Mouse (Mus musculus) heart, embryonic 15.5 days (tissue): ENCODE measurements around the gene Otop3. TPM values are rescaled to one million over a fixed set of nuclear protein-coding genes. Genes with fewer than 3 reads are reported as not detected.

Source experiments
- ATAC-seq: fragments of 200-750 bp; cut with Nextera tagmentation; replicated peaks from 2 replicates; pipeline ENCODE4 v1.8.0; 2017; ENCODE audit warnings: low read depth, moderate TSS enrichment; ENCODE audit not compliant: insufficient number of reproducible peaks, insufficient read depth, low FRiP score
- H3K27ac ChIP-seq: fragments of 300-500 bp; sonication (generic); 2 replicates; pipeline ENCODE4 v1.5.1; 2015; ENCODE audit warnings: mild to moderate bottlenecking, inconsistent platforms
- H3K27me3 ChIP-seq: fragments of 300-500 bp; sonication (generic); 2 replicates; pipeline ENCODE4 v1.6.1; 2015; ENCODE audit warnings: inconsistent platforms
- H3K36me3 ChIP-seq: fragments of 300-500 bp; sonication (generic); 2 replicates; pipeline ENCODE4 v1.6.1; 2015; ENCODE audit warnings: mild to moderate bottlenecking, inconsistent platforms
- H3K4me1 ChIP-seq: fragments of 300-500 bp; sonication (generic); replicated peaks from 2 replicates; pipeline ENCODE4 v1.6.1; 2015; ENCODE audit warnings: inconsistent platforms
- H3K4me2 ChIP-seq: fragments of 300-500 bp; sonication (generic); 2 replicates; pipeline ENCODE4 v1.6.1; 2015; ENCODE audit warnings: inconsistent platforms, mild to moderate bottlenecking, moderate library complexity
- H3K4me3 ChIP-seq: fragments of 300-500 bp; sonication (generic); 2 replicates; pipeline ENCODE4 v1.5.1; 2015; ENCODE audit warnings: mild to moderate bottlenecking, inconsistent platforms
- H3K9ac ChIP-seq: fragments of 300-500 bp; sonication (generic); 2 replicates; pipeline ENCODE4 v1.6.1; 2015; ENCODE audit warnings: mild to moderate bottlenecking, inconsistent platforms
- H3K9me3 ChIP-seq: fragments of 300-500 bp; sonication (generic); replicated peaks from 2 replicates; pipeline ENCODE4 v1.6.1; 2016; ENCODE audit warnings: inconsistent platforms
- WGBS: fragments of 180-500 bp; shearing (Covaris S2); methylation state at CpG from one replicate; pipeline ENCODE4 v1.1.7; 2015; ENCODE audit warnings: mixed read lengths; 5-methylcytosine and 5-hydroxymethylcytosine counted together
- polyA plus RNA-seq: library from polyadenylated mRNA; unstranded; fragments of >200 nt; fragmentation: Nextera tagmentation; extraction: Ambion mirVana; gene quantifications from 2 replicates; pipeline ENCODE4 v1.2.1, GENCODE M21; 2015

The Otop3 gene
- polyA plus RNA-seq, 1 experiment from 2014 or later: not detected

- Histone ChIP-seq H3K9me3 (no peaks in the 10 kb centered on the region), H3K27ac (0 out of 2 replicates have a peak overlapping the region, but pooled peaks have one; percentile 12), H3K4me1 (peaks cover 22% of the 10 kb centered on the region), H3K36me3 (no peaks in the 10 kb centered on the region), H3K9ac (peak overlapping the region; percentile 62), H3K4me3 (peak overlapping the region; percentile 62), H3K4me2 (peak overlapping the region; percentile 97), H3K27me3 (peaks cover 54% of the 10 kb centered on the region)
- 4% methylated on average over 26 of the region's 28 CpGs for WGBS
- 0 out of 2 replicates have a peak, but pooled peaks have one; percentile 9 for ATAC-seq
Observed at GRCm38 (mm10) chr11:115366706-115367394, 32.3 kb downstream of the Otop3 start.

DNA sequence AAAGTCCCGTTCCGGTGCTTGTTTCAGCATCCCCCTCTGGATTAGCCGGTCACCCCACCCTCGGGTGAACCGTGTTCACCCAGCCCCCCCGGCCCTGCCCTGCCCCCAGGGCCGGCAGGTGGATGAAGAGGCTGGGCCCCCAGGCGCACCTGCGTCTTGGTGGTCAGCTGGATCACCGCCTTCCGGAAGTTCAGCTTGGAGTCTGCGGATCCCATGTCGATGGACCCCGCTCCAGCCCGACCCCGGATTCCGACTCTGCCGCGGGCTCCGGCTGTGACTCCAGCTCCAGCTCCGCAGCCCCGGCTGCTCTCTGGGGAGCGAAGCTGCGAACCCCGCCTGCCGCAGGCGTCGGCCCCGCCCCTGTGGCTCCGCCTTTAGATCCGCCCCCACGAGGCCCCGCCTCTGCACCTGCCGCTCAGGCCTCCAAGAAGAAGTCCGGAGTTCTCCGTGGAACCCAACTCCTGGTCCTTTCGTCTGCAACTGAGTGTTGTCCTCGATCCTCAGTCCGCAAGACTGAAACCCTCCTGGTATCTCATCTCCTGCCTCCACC, 32.9 kb downstream of the Otop3 start, which contains the start of gene Hid1:
Gene Hid1, minus strand, starts transcription at position 362 of the 550 bp plus-strand sequence.
- Histone ChIP-seq H3K4me3 (peak within 1 kb of the TSS; percentile 62), H3K9me3 (no peaks in the 10 kb centered on the region), H3K4me2 (peak within 1 kb of the TSS; percentile 97), H3K27me3 (peaks cover 60% of the 10 kb centered on the region), H3K36me3 (no peaks in the 10 kb centered on the region), H3K27ac (0 out of 2 replicates have a peak within 1 kb of the TSS, but pooled peaks have one; percentile 12), H3K9ac (peak within 1 kb of the TSS; percentile 62), H3K4me1 (peaks cover 22% of the 10 kb centered on the region)
- WGBS: 2% methylated on average over 39 of the region's 39 CpGs
- peak; percentile 65 for ATAC-seq

DNA sequence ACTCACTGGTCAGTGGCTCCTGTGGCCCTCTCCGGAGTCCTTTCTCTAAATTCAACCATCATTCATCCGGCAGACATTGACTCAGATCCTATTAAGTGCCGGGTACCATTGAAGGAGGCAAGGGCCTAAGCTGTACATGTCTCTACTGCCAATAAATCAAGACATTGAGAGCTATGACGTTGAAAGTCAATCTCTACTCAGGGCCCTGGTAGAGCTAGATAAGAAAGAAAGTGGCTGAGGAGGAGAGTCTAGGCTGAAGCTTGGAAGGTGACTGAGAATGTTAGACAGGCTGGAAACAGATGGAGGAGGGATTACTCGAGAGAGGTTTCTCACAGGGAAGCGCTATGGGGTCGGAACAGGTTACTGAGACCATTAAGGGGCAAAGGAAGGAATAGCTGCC, 35.8 kb downstream of the Otop3 start:
- no peak overlapping the region for H3K4me3 ChIP-seq
- no peak overlapping the region for H3K27ac ChIP-seq
- WGBS: 52% methylated on average over 7 of the region's 7 CpGs
- H3K9ac ChIP-seq: no peak overlapping the region
- H3K4me1 ChIP-seq: peaks cover 35% of the 10 kb centered on the region
- H3K9me3 ChIP-seq: no peaks in the 10 kb centered on the region
- H3K4me2 ChIP-seq: no peak overlapping the region
- H3K27me3 ChIP-seq: peaks cover 69% of the 10 kb centered on the region
- H3K36me3 ChIP-seq: no peaks in the 10 kb centered on the region
- ATAC-seq: no peak

GRCm38 (mm10) chr11:115371354-115371753, 36.8 kb downstream of the Otop3 start:
- Histone ChIP-seq H3K27me3 (peaks cover 67% of the 10 kb centered on the region), H3K9ac (no peak overlapping the region), H3K4me1 (peaks cover 29% of the 10 kb centered on the region), H3K4me2 (no peak overlapping the region), H3K4me3 (no peak overlapping the region), H3K36me3 (no peaks in the 10 kb centered on the region), H3K9me3 (no peaks in the 10 kb centered on the region), H3K27ac (no peak overlapping the region)
- no peak for ATAC-seq
- WGBS: 50% methylated on average over 8 of the region's 8 CpGs

GRCm38 (mm10) chr11:115372015-115372414, 37.5 kb downstream of the Otop3 start:
- Histone ChIP-seq H3K27ac (no peak overlapping the region), H3K4me2 (no peak overlapping the region), H3K9ac (no peak overlapping the region), H3K4me3 (no peak overlapping the region), H3K4me1 (peaks cover 24% of the 10 kb centered on the region), H3K9me3 (no peaks in the 10 kb centered on the region), H3K27me3 (peaks cover 61% of the 10 kb centered on the region), H3K36me3 (no peaks in the 10 kb centered on the region)
- no peak for ATAC-seq
- WGBS: 57% methylated on average over 1 of the region's 1 CpGs

- Histone ChIP-seq H3K4me1 (peaks cover 16% of the 10 kb centered on the region), H3K36me3 (no peaks in the 10 kb centered on the region), H3K27me3 (peaks cover 53% of the 10 kb centered on the region), H3K9me3 (no peaks in the 10 kb centered on the region), H3K4me2 (no peak overlapping the region), H3K4me3 (no peak overlapping the region), H3K9ac (no peak overlapping the region), H3K27ac (no peak overlapping the region)
- WGBS: 36% methylated on average over 2 of the region's 2 CpGs
- no peak for ATAC-seq
Observed at GRCm38 (mm10) chr11:115372737-115373136, 38.2 kb downstream of the Otop3 start.

- Histone ChIP-seq H3K4me1 (peaks cover 16% of the 10 kb centered on the region), H3K9me3 (no peaks in the 10 kb centered on the region), H3K36me3 (no peaks in the 10 kb centered on the region), H3K4me2 (peak overlapping the region; percentile 89), H3K4me3 (peak overlapping the region; percentile 51), H3K27ac (peak overlapping the region; percentile 56), H3K27me3 (peaks cover 45% of the 10 kb centered on the region), H3K9ac (peak overlapping the region; percentile 60)
- WGBS: 1% methylated on average over 30 of the region's 30 CpGs
- peak; percentile 77 for ATAC-seq
Observed at GRCm38 (mm10) chr11:115373805-115374694, 39.5 kb downstream of the Otop3 start.

DNA sequence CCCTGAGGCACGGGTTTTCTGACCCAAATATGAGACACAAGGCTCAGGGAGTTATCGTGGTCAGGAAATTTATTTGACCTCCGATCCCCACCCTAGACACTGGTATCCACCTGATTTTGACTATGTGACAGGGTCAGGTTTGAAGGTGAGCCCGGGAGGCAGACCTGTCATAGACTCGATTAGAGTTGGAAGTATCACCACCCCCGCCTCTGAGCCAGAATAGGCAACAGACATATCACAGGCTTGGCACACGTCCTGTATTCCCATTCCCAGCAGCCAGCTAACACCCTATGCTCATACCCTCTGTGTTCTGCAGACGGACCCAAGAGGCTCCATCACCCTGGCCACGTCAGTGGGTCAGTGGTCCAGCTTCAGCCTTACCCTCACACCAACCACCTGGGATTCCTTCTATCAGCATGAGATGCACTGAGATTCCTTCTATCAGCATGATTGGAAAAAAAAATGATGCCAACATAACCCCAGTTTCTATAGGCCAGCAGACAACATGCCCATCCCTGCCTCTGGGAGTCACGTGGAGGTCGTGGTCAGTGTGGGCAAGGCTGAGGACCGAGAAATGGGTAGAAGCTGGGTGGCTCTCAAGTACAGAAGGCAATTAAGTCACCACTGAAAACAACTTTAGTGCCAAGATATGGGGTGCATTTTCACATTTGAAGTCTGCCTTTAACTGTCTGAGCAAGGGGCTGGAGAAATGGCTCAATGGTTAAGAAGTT, 40.3 kb downstream of the Otop3 start:
- Histone ChIP-seq H3K36me3 (no peaks in the 10 kb centered on the region), H3K27me3 (peaks cover 45% of the 10 kb centered on the region), H3K9ac (peak overlapping the region; percentile 60), H3K4me1 (peaks cover 16% of the 10 kb centered on the region), H3K4me3 (peak overlapping the region; percentile 51), H3K4me2 (peak overlapping the region; percentile 89), H3K27ac (peak overlapping the region; percentile 56; the same call in 1 of the 2 replicates), H3K9me3 (no peaks in the 10 kb centered on the region)
- 0 out of 2 replicates have a peak, but pooled peaks have one; percentile 53 for ATAC-seq
- 55% methylated on average over 12 of the region's 12 CpGs for WGBS

DNA sequence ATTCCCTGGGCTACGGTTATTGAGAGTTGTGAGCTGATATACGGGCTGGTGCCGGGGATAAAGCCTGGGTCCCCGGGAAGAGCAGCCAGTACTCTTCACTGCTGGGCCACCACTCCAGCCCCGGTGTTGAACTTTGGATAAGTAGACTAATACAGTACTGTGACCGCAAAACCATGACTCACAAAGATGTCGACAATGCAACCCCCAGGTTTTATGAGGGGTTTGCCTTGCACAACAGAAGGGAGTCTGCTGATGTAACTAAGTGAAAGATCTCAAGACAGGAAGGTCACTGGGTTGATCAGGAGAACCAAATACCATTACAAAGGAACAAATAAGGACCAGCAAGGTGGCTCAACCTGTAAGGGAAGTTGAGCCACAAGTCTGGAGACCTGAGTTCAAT, 42.2 kb downstream of the Otop3 start:
- H3K27ac ChIP-seq: no peak overlapping the region
- H3K27me3 ChIP-seq: peaks cover 27% of the 10 kb centered on the region
- 48% methylated on average over 7 of the region's 7 CpGs for WGBS

GRCm38 (mm10) chr11:115377254-115377653, 42.7 kb downstream of the Otop3 start:
- Histone ChIP-seq H3K9me3 (no peaks in the 10 kb centered on the region), H3K4me1 (peaks cover 22% of the 10 kb centered on the region), H3K9ac (no peak overlapping the region), H3K4me3 (no peak overlapping the region), H3K27me3 (peaks cover 22% of the 10 kb centered on the region), H3K27ac (no peak overlapping the region), H3K4me2 (no peak overlapping the region), H3K36me3 (no peaks in the 10 kb centered on the region)
- WGBS: 81% methylated on average over 4 of the region's 4 CpGs
- no peak for ATAC-seq

More for the DNA sequence above, 42.2 kb downstream of the Otop3 start:
- Histone ChIP-seq H3K4me1 (peaks cover 21% of the 10 kb centered on the region), H3K4me2 (no peak overlapping the region), H3K4me3 (no peak overlapping the region), H3K9me3 (no peaks in the 10 kb centered on the region), H3K36me3 (no peaks in the 10 kb centered on the region), H3K9ac (no peak overlapping the region)
- ATAC-seq: no peak
